Mouse (Mus musculus): ENCODE measurements around the gene Rpl13a.

DNA sequence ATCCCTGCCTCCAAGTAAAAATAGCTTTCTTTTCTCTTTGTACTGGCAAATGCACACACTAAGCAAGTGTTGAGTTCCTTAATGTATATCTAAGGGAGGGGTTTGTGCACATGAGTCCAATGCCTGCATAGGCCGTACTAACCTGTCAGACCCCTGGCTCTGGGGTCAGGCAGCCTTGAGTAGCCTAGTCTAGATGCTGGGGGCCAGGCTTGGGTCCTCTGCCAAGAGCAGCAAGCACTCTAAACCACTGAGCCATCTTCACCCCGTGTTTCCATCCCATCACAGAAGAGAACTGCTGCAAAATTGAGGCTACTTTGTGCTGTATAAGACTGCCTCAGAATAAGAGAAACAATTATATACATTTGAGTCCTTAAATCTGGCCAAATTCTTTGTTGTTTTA lies 50.7 kb downstream of the Rpl13a start:
- TF ChIP-seq CTCF (IDR thresholded peaks at IDR 0.05; ENCODE audit: control insufficient read depth, insufficient read depth, insufficient read length) (no peak), MYOD1 (IDR thresholded peaks at IDR 0.05; ENCODE audit: control insufficient read depth, insufficient read length, low read depth) (no peak), MYOG (IDR thresholded peaks at IDR 0.05; ENCODE audit: control insufficient read depth, extremely low read depth, insufficient read length) (no peak)
